Mouse (Mus musculus) B cell, adult 2 months (primary cell): Measurements from ENCODE around the gene Spef2.
"Not testable (repeated sequence)": the region's sequence is repeated elsewhere in the genome, so short reads cannot be mapped to it uniquely, and the experiment has no call there.

Experiments used
- DNase-seq, 2 experiments: peaks; one replicate each; pipeline ENCODE4 v3.0.0; 2022

Gene Spef2

DNA sequence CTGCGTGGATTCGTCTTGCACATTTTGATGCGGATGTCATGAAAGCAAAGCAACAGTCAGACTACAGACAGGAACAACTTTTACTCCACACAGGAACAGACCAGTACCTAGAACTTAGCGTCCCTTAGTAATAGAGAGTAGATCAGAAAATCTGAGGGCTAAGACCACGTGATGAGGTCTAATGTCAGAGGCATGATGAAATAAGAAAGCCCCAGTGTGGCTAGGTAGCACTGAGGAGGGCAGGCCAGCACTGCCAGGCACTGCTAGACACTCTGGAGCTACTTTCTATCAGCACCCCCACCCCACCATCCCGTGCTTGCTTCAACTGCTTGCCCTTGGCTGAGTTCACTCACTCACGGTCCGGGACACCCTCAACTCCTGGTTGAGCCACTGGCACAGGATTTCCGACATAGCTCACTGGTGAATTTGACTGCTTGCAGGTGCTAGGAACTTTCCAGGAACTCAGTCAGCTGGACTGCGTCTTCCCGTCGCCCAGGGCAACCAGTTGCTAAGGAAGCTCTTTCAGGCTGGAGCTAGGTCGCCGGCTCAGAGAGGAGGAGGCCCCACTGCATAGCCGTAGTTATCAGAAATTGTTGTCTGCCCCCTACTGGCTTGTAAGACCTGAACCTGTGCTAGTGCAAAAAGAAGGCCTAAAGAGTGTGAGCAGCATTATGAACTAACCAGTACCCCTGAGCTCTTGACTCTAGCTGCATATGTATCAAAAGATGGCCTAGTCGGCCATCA, at the start of gene Spef2:
Gene Spef2, minus strand, starts transcription at position 510 of the 744 bp plus-strand sequence.
- DNase-seq = peak; percentile 76 to 77

DNA sequence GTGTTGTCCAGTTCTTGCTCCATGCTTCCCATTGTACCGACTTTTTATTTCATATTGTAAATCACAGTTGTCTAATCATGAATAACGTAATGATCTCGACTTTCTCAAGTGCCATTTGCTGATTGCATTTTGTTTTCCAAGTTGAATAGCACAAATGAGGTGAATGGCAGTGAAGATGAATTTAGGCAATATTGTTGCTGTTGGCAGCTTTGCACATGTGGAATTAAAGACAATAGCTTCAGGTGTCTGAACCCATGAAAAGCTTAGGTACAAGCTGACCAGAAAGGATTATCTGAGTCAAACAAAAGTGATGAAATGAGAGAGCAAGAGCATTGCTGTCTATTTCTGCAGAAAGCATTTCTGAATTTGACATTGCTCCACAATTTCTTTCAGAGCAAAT, 45.5 kb upstream of the Spef2 start:
- DNase-seq = no peak

DNA sequence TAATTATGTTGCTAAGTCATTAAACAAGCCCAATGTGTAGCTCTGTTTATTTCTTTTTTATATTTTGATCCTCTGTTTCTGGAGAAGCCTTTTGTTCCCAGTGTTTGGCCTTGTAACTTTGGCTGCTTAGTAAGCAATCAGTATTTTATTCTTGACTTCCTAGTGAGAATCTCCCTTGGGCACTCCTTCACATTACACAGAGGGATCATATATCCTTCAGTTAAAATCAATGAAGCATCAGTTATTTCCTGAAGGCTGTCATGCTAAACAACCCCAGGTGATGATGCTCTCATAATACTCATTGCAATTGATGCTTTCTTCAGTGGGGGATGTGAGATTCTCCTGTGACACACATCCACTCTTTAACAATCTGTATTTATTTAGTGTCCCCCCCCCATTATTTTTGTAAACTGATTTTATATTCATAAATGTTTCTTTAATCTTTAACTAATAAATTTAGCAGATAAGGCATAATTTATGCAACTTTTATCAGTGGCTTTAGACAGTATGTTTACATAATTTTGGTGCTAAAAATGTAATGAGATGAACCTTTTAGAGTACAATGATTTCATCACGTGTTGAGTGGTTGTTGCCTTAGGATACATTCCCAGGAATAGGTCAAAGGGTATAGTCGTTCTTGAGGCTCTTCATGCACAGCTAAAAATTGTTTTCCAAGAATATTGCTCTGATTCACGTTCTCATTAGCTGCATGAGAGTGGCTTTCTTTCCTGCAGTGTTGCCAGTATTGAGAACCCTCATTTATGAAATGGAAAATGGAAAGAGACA, 39.8 kb upstream of the Spef2 start:
- no peak for DNase-seq

DNA sequence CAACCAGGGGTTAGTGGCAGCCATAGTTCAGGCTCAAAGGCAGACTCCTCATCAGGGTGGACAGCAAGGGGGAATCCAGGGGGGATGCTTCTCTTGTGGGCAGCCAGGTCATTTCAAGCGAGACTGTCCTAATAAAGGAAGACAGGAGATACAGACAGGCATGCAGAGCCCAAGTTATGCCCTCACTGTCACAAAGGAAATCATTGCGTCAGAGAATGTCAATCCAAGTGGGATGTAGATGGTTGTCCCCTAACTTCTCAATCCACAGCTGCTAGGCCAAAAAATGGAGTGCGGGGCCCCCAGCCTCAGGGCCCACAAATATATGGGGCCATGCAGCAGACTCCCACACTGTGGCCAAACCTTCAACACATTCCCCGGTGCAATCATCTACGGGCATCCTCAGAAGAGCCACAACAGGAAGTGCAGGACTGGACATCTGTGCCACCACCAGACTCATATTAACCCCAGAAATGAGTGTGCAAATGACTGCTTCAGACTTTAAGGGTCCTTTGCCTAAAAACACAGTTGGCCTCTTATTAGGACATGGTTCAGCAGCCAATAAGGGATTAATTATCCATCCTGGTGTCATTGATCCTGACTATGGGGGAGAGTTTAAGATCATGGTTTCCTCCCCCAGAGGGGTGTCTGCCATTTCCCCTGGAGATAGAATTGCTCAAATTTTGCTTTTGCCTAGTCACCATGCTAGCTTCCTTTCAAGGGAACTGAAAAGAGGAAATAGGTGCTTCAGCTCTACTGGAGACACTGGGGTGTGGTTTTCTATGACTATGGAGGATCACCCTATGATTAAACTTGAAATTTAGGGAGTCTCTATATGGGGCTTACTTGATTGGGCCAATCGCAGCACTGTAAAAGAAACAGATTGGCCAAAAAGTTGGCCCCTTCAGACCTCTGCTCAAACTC, 25.8 kb upstream of the Spef2 start:
- DNase-seq = not testable (repeated sequence)

DNA sequence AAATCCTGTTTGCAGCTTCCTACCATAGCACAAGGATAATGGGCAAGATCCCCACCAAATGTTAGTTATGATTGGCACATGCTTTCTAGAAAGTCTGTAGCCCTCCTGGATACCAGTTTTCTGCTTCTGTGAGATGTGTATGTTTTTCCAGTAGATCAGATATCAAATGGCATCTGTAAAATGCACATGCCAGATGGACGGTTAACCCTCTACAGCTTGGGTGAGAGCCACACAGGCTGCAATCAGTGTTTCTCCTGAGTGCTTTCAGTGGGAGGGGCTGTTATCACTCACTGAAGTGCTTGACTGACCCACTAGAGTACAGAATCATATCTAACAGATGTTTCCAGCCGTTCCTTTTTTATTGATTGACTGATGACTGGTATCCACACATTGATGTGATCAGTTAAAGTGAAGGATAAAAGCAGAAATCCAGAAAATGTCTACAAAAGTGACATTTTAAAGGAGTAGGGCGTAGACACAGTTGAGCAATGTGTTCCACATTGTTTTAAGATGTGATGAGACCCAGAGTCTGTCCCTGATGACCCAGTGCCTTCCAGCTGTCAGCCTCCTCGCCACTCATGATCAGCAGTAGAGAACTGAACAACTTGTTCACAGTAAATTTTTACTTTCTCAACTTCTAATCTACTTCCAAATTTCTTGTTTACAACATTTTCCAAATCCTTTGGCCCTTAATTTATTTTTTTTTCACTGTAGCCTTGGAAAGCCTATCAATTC, 19.7 kb upstream of the Spef2 start:
- no peak for DNase-seq

DNA sequence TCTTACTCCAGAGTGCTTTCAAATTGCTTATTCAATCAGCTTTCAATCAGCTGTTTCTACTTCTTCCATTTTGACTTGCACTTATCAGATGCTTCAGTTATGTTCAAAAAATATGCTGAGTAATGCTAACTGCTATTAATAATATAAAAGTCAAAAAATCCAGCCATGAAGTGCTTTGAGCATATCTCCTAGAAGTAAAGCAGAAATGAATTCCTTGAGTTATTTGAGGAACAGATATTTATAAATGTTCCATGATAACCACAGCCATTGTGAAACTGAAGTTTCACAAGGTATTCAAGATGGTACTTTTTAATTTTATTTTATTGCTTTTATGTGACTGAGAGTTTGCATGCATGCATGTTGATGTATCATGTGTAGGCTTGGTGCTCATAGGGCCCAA, 18.4 kb upstream of the Spef2 start:
- DNase-seq = no peak

DNA sequence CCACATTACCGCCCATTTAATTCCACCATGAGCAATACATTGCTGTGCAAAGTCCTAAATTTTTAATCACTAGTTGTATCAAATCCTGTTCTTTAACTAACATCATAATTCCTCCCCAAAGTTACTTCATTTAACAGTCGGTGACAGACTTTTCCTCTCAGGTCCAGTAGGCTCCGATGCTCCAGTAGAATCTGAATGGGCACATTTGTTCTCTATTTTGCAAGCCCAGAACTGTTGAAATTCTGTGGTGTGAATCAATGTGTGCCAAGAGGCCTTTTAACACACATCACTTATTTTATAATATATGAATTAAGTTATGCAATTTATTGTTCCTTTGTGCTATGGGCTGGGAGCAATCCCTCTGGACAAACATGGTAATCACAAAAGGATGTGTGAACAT, 2.3 kb upstream of the Spef2 start:
- DNase-seq = no peak

DNA sequence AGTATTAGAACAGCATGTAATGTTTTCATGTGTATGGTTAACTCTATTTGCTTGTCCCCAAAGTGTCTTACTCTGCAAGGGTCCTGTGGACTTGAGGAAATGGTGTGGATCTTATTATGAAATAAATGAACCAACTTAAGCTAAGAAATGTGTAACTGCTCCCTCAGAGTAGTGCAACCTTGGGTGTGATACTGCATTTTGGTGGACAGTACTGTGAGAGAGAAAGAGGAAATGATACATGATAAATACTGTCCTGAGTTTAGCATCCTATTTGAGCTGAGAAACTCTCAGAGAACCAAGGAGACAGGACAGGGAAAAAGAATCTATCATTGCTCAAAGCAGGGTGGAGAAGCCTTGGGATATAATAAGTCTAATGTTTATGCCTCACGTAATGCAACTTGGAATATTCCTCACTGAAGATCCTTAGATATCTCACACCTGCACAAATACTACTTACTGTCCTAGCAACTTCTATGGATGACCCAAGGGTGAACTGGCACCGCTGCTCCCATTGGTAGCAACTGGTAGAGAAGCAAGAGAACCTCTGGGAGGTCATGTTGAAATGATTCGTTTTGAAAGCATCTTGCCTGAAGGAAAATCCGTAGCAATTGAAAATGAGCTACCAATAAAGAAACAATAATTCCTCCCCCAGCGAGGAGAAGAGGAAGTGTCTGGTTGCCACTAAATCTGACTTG, 1.1 kb downstream of the Spef2 start:
- peak; percentile 2 for DNase-seq

DNA sequence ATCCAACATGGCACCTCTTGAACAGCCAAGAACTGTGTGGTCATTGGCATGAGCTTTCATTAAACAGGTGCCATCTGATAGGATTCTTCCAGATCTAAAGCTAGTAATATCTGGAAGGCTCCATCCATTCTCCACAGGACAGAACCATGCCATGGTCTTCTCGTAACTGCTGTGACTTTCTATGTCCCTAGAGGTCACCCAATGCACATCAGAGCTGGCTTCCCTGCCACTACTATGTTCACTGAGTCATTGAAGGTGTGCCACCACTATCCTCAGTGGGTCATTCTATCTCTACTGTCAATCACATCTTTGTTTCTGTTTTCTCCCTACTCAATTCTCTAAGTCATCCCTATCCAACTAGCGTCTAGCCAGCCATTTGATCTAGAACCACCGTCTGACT, 6.5 kb downstream of the Spef2 start:
- no peak for DNase-seq

DNA sequence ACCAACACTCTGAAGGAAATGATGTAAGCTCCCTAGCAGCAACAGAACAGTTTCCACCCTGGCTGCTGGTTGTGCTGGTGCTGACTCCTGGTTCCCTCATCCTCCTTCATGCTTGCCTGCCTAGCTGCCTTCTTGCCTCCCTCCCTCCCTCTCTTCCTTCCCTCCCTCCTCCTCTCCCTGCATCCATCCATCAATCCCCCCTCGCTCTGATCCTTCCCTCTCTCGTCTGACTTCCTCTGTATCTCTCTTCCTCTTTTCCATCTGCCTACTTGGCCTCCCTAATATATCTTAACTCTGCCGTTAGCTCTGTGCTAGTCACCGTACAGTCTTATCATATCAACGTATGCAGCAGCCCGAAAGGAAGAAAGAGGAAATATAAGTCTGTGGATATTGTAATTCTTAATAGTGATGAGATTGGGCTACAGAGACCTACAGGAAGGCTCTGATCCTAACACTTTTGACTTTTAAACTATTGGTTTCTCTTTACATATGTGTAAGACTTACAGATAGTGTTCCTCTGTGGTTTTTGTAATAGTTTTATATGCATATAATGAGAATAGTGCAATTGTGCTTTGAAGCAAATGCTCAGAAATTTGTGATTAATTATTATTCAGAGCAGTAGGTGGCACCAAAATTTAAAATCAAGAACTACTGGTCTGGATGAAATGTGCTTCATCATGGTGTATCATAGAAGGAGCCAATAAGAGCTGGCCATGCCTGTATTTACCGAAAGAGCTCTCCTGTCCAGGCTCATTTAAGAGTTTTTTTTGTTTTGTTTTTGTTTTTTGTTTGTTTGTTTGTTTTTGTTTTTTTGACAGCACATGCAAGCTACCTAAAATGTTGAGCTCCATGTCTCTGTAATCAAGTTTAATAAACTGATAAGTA, 33.9 kb downstream of the Spef2 start:
- no peak for DNase-seq

DNA sequence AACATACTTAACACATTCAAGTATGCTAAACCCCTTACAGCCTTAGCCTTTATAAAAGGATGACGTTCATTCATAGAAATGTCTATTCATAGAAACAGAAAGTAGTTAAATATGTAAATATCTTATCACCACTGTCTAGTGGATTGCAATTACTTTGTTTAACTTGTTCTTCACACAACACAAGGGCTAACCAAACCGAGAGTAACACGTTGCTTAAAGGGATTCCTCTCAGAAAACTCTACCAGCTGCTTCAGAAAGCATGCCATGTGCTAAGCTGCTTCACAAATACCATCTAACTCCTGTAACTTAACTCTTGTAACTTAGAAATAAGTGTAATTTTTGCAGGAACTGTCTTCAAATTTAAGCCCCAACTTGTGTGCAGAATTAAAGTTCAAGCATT, 35.0 kb downstream of the Spef2 start:
- DNase-seq = no peak

DNA sequence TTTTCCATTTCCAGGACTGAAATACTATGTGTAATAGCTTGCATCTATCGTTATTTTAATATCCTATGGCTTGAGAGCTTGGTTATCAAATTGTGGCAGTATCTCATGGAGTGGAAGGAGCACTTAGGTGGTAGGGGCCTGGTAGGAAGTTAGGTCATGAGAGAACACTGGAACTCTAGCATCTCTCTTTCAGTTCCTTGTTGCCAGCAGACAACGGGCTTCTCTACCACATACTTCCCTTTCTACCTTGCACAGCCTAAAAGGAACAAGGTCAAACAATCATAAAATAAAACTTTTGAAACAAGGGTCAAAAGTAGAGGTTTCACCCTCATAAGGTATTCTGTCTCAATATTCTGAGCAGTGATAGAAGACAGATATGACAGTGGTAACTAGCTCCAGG, 38.3 kb downstream of the Spef2 start:
- peak in 1 of 2 experiments; percentile 6 for DNase-seq

DNA sequence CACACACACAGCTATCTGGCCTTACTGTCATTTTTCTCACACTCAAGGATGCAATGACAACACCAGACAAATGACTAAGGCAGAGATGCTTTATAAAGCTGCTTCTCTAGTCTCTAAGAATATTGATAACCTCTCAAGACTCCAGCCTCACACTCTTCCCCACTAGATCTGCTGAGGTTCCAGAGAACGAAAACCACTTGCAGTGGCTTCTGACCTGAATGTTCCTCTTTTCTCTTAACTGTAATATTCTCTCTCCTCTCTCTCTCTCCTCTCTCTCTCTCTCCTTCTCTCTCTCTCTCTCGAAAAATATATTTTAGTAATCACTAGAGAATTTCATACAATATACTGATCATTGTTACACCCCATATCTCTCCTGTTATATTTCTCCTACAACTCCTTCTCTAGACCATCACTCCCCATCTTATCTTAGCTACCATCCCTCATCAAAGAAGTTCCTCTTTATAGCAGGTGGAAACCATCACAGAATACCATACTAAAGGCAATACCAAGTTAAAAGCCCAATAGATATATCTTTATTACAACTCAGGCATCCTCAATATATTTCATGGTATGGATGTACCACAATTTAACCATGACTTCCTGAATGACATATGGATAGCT, 42.7 kb downstream of the Spef2 start:
- DNase-seq = no peak

DNA sequence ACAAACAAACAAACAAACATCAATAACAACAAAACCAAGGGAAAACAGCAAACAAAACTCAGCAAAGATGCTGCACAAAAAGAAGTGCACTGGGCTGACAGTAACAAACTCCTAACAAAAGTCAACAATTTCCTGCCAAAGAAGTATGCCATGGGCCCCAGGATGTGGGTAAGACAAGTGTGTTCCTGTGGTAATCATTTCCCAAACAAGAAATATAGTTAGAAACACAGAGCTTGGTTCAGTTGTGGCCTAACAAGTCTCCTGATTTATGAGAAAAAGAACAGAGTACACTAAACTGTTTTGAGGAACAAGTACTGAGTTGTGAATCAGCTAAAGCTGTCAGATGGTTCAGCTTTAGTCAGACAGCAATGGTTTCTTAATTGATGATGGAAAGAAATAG, 46.8 kb downstream of the Spef2 start:
- DNase-seq = no peak

DNA sequence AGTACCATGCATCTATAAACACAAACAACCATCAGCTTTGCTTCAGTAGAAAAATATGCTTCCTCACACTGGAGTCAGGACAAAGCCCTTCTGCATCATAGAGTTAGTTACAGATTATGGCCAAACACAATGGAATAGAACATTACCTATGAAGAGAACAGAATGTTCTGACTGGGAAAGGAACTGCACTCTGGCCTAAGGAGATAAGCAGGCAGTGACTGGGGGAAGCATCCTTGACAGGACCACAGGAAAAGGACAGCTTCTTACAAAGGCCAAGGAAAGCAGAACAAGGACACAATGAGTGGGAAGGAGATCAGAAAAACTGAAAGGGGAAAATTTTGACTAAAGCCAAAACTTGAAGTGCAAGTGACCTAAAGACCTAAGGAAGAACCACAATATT, 56.9 kb downstream of the Spef2 start:
- no peak for DNase-seq

DNA sequence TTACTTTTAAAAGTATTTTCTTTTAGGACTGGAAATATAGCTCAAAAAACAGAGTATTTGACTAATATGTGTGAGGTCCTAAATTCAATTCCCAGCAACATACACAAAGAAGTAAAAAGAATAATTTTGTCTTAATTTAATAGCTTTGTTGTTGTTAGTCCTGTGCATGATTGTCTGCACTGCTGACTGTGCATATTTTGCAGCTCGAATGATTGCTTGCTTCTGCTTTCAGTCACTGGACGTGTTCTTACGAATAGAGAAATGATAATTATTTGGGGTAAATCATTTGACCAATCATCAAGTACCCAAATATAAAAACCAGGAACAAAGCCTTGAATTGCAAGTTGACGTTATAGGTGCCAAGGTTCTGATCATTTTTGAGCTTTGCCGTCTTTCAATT, 57.8 kb downstream of the Spef2 start:
- DNase-seq = no peak

DNA sequence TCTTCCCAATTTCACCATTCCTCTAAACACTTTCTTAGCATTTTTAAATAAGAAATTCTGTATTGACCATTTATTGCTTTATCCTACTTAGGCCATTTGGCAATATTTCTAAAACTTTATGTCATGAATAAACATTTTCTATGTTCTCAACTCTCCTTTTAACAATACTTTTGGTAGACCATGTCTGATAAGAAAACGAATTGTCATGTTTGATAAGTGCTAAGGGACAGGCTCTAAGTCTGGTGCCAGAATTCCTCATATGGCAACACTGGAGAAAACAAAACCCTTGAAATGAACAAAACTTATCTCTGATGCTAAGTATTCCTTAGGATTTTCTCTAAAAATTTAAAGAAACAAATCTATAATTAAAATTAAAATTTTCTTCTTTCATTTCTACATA, 58.2 kb downstream of the Spef2 start:
- DNase-seq = no peak

DNA sequence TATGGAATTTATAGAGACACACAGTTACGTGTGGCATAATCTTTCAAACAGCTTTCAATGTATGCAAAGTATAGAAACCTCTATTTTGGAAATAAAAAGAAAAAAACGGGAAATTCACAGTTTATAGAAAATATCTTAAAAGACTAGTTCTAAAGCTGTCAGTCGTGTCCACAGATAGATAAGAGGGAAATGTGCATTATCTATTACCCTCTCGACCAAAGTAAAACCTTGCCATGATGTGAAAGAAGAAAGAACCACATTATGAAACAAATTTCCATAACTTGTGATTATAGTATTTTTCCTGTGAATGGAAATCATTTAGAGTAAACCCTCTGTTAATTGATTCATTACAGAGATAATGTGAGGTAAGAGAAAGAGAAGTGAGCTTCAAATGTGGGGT, 65.2 kb downstream of the Spef2 start:
- no peak for DNase-seq

DNA sequence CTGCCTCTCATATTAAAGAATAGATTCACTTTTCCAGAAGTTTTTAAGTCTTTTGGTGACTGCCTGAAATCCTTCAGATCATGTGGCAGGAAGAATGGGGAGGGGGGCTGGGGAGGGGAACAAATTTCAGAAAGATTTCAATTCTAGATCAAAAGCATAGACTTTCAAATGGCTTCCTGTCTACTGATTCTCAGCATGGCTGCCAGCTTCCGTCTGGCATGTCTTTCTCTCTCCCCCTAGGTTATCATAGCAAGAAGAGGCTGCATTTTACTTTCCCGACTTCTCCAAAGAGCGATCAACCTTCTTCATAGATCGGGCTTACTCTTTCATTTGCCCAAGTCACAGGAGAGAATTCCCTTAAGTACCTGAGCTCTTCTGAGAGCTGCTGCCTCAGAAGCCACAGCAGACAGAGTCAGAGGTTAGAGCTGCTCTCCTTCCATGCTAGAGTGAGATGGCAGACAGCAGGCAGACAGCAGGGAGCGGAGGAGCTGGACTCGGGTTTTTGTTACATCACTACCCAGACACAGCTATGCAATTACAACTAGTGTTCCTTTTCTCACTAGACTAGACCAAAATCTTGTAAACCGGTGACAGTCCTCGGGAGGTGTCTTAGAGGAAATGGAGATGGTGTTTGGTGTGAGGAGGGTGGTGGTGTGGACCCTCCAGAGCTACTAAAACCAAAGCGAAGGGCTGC, 71.2 kb downstream of the Spef2 start:
- DNase-seq = no peak

DNA sequence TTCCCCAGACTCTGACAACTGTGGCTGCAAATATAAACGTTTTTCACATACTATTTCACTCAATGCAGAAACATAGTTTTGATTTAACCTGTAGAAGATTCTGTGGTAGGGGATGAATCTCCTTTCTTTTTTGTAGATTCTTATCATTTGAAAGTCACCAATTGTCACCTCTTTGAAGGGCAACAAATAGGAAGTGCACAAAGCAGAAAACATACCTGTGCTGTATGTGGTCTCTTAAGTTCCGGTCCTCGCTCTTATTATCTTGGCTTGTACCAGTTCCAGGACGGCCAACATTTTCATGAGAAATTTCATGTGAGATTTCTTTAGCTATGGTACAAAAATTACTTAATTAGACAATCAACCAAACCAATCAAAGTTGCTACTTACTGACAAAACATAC, 80.1 kb downstream of the Spef2 start:
- no peak for DNase-seq
